Mouse (Mus musculus) liver, postnatal 0 days (tissue): Measurements from ENCODE around the gene Lipm. TPM values are rescaled to one million over a fixed set of nuclear protein-coding genes. Genes with fewer than 3 reads are reported as not detected.

Source experiments
- ATAC-seq: fragments of 200-750 bp; cut with Nextera tagmentation; 2 replicates; pipeline ENCODE4 v1.8.0; 2017; ENCODE audit warnings: mild to moderate bottlenecking, moderate library complexity
- DNase-seq: peaks from one replicate; pipeline ENCODE4 v3.0.0-alpha.2; 2016
- H3K27ac ChIP-seq: fragments of 300-500 bp; sonication (generic); 2 replicates; pipeline ENCODE4 v1.5.1; 2014; ENCODE audit warnings: antibody characterized with exemption, moderate library complexity, mild to moderate bottlenecking, low read depth
- H3K27me3 ChIP-seq: fragments of 300-500 bp; sonication (generic); 2 replicates; pipeline ENCODE4 v1.6.1; 2014; ENCODE audit warnings: low read length, control low read depth, mixed read lengths; ENCODE audit not compliant: insufficient read depth
- H3K36me3 ChIP-seq: fragments of 300-500 bp; sonication (generic); replicated peaks from 2 replicates; pipeline ENCODE4 v1.6.1; 2014; ENCODE audit warnings: mild to moderate bottlenecking, control low read depth, low read length, moderate library complexity, mixed read lengths; ENCODE audit not compliant: insufficient read depth
- H3K4me1 ChIP-seq: fragments of 300-500 bp; sonication (generic); 2 replicates; pipeline ENCODE4 v1.6.1; 2014; ENCODE audit warnings: antibody characterized with exemption, mild to moderate bottlenecking, control low read depth; ENCODE audit not compliant: insufficient read depth
- H3K4me2 ChIP-seq: fragments of 300-500 bp; sonication (generic); 2 replicates; pipeline ENCODE4 v1.6.1; 2014; ENCODE audit warnings: low read depth, mild to moderate bottlenecking, low read length, moderate library complexity, mixed read lengths
- H3K4me3 ChIP-seq: fragments of 300-500 bp; sonication (generic); 2 replicates; pipeline ENCODE4 v1.5.1; 2014; ENCODE audit warnings: low read depth, low read length
- H3K9ac ChIP-seq: fragments of 300-500 bp; sonication (generic); replicated peaks from 2 replicates; pipeline ENCODE4 v1.6.1; 2014; ENCODE audit warnings: mild to moderate bottlenecking, moderate library complexity
- H3K9me3 ChIP-seq: fragments of 300-500 bp; sonication (generic); 2 replicates; pipeline ENCODE4 v1.6.1; 2016; ENCODE audit warnings: mild to moderate bottlenecking, control low read depth, low read length, mixed read lengths
- CTCF ChIP-seq: sonication (generic); IDR thresholded peaks from 2 replicates; pipeline ENCODE4 v1.5.1; 2016; ENCODE audit warnings: antibody characterized with exemption, low read depth
- EP300 ChIP-seq: IDR thresholded peaks from 2 replicates; pipeline ENCODE4 v1.6.1; 2016; ENCODE audit warnings: antibody characterized with exemption, low read depth, mild to moderate bottlenecking
- WGBS: fragments of 180-500 bp; shearing (Covaris S2); extraction: QIAGEN DNeasy Blood & Tissue Kit; methylation state at CpG from one replicate; pipeline ENCODE4 v1.1.7; 2014; ENCODE audit not compliant: insufficient replicate concordance; 5-methylcytosine and 5-hydroxymethylcytosine counted together
- polyA plus RNA-seq: library from polyadenylated mRNA; unstranded; fragments of >200 nt; fragmentation: Nextera tagmentation; extraction: Ambion mirVana; gene quantifications from 2 replicates; pipeline ENCODE4 v1.2.1, GENCODE M21; 2015

The Lipm gene
- polyA plus RNA-seq, result not detected in 2 replicates

DNA sequence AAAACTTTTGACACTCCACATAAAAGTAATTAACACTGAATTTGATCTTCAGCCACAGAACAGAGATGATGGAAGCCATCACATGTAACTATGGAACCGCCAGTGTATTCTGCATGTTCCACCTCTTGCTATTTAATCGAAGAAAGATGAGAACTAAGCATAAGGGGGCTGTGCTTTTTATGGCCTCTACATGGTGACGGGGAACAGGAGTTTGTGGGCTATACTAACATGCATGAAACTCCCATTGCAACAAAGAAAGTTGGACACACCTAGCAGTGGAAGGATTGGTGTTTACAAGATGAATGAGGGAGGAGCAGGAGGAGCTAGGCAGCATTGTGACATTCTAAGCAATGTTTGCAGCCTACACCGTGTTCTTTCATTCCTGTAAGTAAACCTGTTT is at the start of gene Lipm:
Gene Lipm, plus strand, starts transcription at position 301 of the 400 bp plus-strand sequence.
- Histone ChIP-seq H3K27me3 (no peaks in the 10 kb centered on the region), H3K36me3 (no peaks in the 10 kb centered on the region), H3K9ac (no peak within 1 kb of the TSS), H3K9me3 (no peaks in the 10 kb centered on the region), H3K4me2 (no peak within 1 kb of the TSS), H3K27ac (no peak within 1 kb of the TSS), H3K4me3 (no peak within 1 kb of the TSS), H3K4me1 (no peaks in the 10 kb centered on the region)
- WGBS, result 78% methylated on average over 4 of the region's 4 CpGs
- TF ChIP-seq CTCF (no peak), EP300 (no peak)
- no peak for ATAC-seq
- no peak for DNase-seq

DNA sequence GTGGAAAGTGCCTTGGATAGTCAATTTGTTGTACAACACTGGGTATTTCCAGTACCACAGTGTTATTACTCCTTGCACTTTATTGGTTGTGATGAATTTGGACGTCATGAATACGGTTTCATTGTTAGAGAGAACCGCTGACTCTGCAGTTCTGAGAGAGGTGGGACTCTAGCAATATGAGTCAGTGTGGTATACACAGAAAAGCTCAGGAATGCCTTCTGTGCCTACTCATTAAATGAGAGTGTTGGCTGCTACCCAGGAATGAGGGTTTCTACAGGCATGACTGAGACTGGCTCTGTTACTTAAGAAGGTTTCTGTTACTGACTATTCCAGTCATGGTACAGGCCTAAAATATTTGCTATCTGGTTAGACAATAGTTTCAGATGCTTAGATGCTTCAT is 49.2 kb upstream of the Lipm start:
- Histone ChIP-seq H3K4me3 (no peak overlapping the region), H3K9me3 (no peaks in the 10 kb centered on the region), H3K27me3 (no peaks in the 10 kb centered on the region), H3K4me2 (no peak overlapping the region), H3K4me1 (no peaks in the 10 kb centered on the region), H3K36me3 (no peaks in the 10 kb centered on the region), H3K9ac (no peak overlapping the region), H3K27ac (no peak overlapping the region)
- ATAC-seq, result no peak
- WGBS, result 76% methylated on average over 3 of the region's 3 CpGs
- TF ChIP-seq CTCF, result no peak
- TF ChIP-seq EP300, result no peak
- DNase-seq, result no peak

GRCm38 (mm10) chr19:34063547-34063946 is 37.2 kb upstream of the Lipm start:
- H3K4me2 ChIP-seq, result no peak overlapping the region
- no peak overlapping the region for H3K4me3 ChIP-seq
- WGBS, result 40% methylated on average over 1 of the region's 1 CpGs
- no peaks in the 10 kb centered on the region for H3K27me3 ChIP-seq
- H3K36me3 ChIP-seq, result no peaks in the 10 kb centered on the region
- TF ChIP-seq EP300, result no peak
- TF ChIP-seq CTCF, result no peak
- ATAC-seq (no peak), DNase-seq (no peak)
- H3K27ac ChIP-seq, result no peak overlapping the region
- no peaks in the 10 kb centered on the region for H3K4me1 ChIP-seq
- H3K9me3 ChIP-seq, result no peaks in the 10 kb centered on the region
- H3K9ac ChIP-seq, result no peak overlapping the region

DNA sequence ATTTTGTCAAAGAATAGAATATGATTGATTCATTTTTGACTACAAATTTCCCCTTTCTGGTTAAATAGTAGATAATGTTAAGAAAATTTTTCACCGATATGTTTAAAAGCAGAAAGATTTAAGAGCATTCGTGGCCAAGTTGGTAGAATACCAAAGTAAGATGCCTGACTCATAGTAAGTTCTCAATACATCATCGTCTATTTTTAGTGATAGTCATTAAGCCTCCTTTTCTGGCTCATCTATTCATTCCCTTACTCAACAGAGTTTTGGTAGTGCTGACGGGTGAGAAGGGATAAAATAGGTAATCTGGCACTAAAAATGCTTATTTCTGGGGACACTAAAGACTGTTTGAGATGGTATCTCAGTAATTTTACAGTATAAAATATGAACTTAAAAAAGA is 36.7 kb upstream of the Lipm start:
- no peak overlapping the region for H3K4me2 ChIP-seq
- no peak for ATAC-seq
- no peak for DNase-seq
- H3K9ac ChIP-seq, result no peak overlapping the region
- no peaks in the 10 kb centered on the region for H3K4me1 ChIP-seq
- no peak for TF ChIP-seq CTCF
- TF ChIP-seq EP300, result no peak
- H3K36me3 ChIP-seq, result no peaks in the 10 kb centered on the region
- H3K4me3 ChIP-seq, result no peak overlapping the region
- no peaks in the 10 kb centered on the region for H3K27me3 ChIP-seq
- H3K9me3 ChIP-seq, result no peaks in the 10 kb centered on the region
- 74% methylated on average over 4 of the region's 4 CpGs for WGBS
- no peak overlapping the region for H3K27ac ChIP-seq

GRCm38 (mm10) chr19:34066779-34067472 is 33.8 kb upstream of the Lipm start, which contains the start of gene Lipn:
TSS of gene Lipn (plus strand) at chr19:34067358.
- 67% methylated on average over 9 of the region's 9 CpGs for WGBS
- ATAC-seq, result no peak
- H3K9ac ChIP-seq, result no peak within 1 kb of the TSS
- H3K4me3 ChIP-seq, result no peak within 1 kb of the TSS
- no peaks in the 10 kb centered on the region for H3K27me3 ChIP-seq
- no peaks in the 10 kb centered on the region for H3K4me1 ChIP-seq
- H3K4me2 ChIP-seq, result no peak within 1 kb of the TSS
- DNase-seq, result no peak
- H3K36me3 ChIP-seq, result no peaks in the 10 kb centered on the region
- H3K27ac ChIP-seq, result no peak within 1 kb of the TSS
- H3K9me3 ChIP-seq, result no peaks in the 10 kb centered on the region
- TF ChIP-seq CTCF, result no peak
- no peak for TF ChIP-seq EP300

DNA sequence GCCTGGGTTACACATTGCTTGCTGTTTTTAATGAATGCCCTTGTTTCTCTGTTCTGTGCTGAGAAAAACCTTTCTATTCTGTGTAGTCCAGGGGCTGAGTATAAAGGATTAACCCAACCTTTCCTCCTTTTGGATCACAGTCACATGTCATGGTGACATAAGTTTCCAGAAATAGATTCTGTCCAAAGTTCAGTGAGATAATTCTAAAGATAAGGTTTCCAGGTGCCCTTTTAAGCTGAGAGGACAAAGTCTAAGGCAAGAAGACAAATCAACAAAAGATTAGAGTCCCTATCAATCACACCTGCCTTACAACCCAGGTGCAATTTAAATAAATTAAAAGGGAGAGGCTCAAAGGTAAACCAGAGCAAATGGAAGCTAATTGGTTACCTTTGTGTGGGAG is 26.5 kb upstream of the Lipm start:
- no peak for TF ChIP-seq EP300
- no peak for TF ChIP-seq CTCF
- no peak overlapping the region for H3K27ac ChIP-seq
- no peaks in the 10 kb centered on the region for H3K36me3 ChIP-seq
- H3K27me3 ChIP-seq, result no peaks in the 10 kb centered on the region
- no peaks in the 10 kb centered on the region for H3K9me3 ChIP-seq
- no peak overlapping the region for H3K4me2 ChIP-seq
- DNase-seq (no peak), ATAC-seq (peak; percentile 40)
- H3K4me3 ChIP-seq, result no peak overlapping the region
- no peak overlapping the region for H3K9ac ChIP-seq
- no peaks in the 10 kb centered on the region for H3K4me1 ChIP-seq
